Mouse (Mus musculus) brain, embryonic 14.5 days (tissue): ENCODE results near the gene Crlf3.

Experiments used
- CTCF ChIP-seq: fragments of 200-500 bp; IDR thresholded peaks from 2 replicates; pipeline ENCODE4 v1.5.1; 2012; ENCODE audit warnings: inconsistent platforms, mild to moderate bottlenecking, moderate library complexity, borderline replicate concordance; ENCODE audit not compliant: insufficient read depth, insufficient read length; ENCODE audit errors: extremely low read depth
- POLR2A ChIP-seq: fragments of 200-500 bp; IDR thresholded peaks from 2 replicates; pipeline ENCODE4 v1.6.1; 2012; ENCODE audit warnings: mild to moderate bottlenecking, inconsistent platforms, borderline replicate concordance; ENCODE audit not compliant: poor library complexity, insufficient read depth, insufficient read length, severe bottlenecking; ENCODE audit errors: extremely low read depth

GRCm38 (mm10) chr11:80067558-80067957 lies 13.2 kb downstream of the Crlf3 start:
- no peak for TF ChIP-seq CTCF
- no peak for TF ChIP-seq POLR2A
